Mouse (Mus musculus) CH12.LX (cell line): Measurements from ENCODE around the gene Zswim8.

Experiments
- CTCF ChIP-seq, 2 experiments: IDR thresholded peaks in 1 of 2; conservative IDR thresholded peaks in 1 of 2; 2 replicates each; pipeline ENCODE4 v1.5.1; 2011 to 2012; ENCODE audit warnings: low read depth in 2 of 2, low read length in 2 of 2, improper control_type of control experiment in 1 of 2, inconsistent platforms in 1 of 2, mild to moderate bottlenecking in 1 of 2, moderate library complexity in 1 of 2
- HCFC1 ChIP-seq: IDR thresholded peaks from 2 replicates; pipeline ENCODE4 v1.6.1; 2012; ENCODE audit warnings: low read depth, mild to moderate bottlenecking, inconsistent platforms, low read length, improper control_type of control experiment
- JUND ChIP-seq: conservative IDR thresholded peaks from 2 replicates; pipeline ENCODE4 v1.6.1; 2011; ENCODE audit warnings: low read depth, low read length, improper control_type of control experiment
- MAFK ChIP-seq: IDR thresholded peaks from 2 replicates; pipeline ENCODE4 v1.6.1; 2011; ENCODE audit warnings: low read length, improper control_type of control experiment; ENCODE audit not compliant: insufficient replicate concordance
- MYC ChIP-seq: IDR thresholded peaks from 2 replicates; pipeline ENCODE4 v1.6.1; 2011; ENCODE audit warnings: low read depth, mild to moderate bottlenecking, improper control_type of control experiment, low read length
- POLR2A ChIP-seq: IDR thresholded peaks from 2 replicates; pipeline ENCODE4 v1.6.1; 2011; ENCODE audit warnings: low read depth, mild to moderate bottlenecking, improper control_type of control experiment, low read length
- TBP ChIP-seq: conservative IDR thresholded peaks from 2 replicates; pipeline ENCODE4 v1.6.1; 2011; ENCODE audit warnings: low read depth, low read length, improper control_type of control experiment

- TF ChIP-seq JUND: no peak
- no peak for TF ChIP-seq CTCF (conservative IDR thresholded peaks at IDR 0.05 in 1 of 2, IDR thresholded peaks at IDR 0.05 in 1 of 2; ENCODE audit: low read depth in 2 of 2, low read length in 2 of 2)
- no peak for TF ChIP-seq MAFK
- TF ChIP-seq POLR2A: no peak
- TF ChIP-seq TBP: no peak
- TF ChIP-seq HCFC1: no peak
- no peak for TF ChIP-seq MYC
Observed at GRCm38 (mm10) chr14:20729871-20730270, 22.5 kb downstream of the Zswim8 start.
